Mouse (Mus musculus) testis, adult 2 months (tissue): ENCODE measurements around the gene Flt3.

ENCODE experiments used
- CTCF ChIP-seq: fragments of 200-500 bp; IDR thresholded peaks from 2 replicates; pipeline ENCODE4 v1.5.1; 2012; ENCODE audit warnings: low read depth, mild to moderate bottlenecking, inconsistent platforms, low read length, moderate library complexity; ENCODE audit not compliant: control insufficient read depth, insufficient read depth, insufficient replicate concordance
- POLR2A ChIP-seq: fragments of 200-500 bp; IDR thresholded peaks from 2 replicates; pipeline ENCODE4 v1.6.1; 2012; ENCODE audit warnings: low read depth, mild to moderate bottlenecking, inconsistent platforms, low read length, moderate library complexity; ENCODE audit not compliant: control insufficient read depth

DNA sequence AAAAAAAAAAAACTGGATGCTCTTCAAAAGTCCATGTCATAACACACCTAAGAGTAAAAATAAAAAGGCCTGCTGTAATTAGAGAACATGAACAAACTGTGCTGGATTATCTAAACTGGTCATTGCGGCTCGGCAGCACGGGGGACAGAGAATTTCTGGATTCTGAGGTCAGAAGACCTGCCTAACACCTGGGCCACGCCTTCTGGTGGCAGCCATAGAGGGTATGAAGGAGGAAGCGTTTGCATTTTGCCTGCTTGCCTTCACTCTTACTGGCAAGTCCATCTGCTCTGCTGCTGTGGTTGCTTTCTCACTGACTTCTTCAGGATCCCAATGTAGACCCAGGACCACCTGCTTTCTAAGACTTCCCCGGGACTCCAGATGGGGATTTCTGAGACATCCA is 57.4 kb downstream of the Flt3 start:
- TF ChIP-seq CTCF (no peak), POLR2A (no peak)
